Comparison of ENCODE assay signal across 13 mouse cellular contexts in the genomic region with DNA sequence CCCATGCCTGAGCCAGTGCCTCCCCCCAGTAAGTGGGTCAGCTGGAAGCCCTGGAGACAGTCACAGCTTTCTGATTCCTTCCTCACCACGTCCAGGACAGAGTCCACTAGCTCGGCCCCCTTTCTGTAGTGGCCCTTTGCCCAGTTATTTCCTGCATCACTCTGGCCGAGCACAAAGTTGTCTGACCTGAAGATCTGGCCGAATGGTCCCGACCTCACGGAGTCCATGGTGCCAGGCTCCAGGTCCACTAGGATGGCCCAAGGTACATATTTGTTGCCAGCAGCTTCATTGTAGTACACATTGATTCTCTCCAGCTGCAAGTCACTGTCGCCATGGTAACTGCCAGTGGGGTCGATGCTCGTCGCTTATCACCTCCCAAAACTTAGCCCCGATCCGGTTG.
"Had no signal": no experiment of that assay in that cellular context is flagged by ENCODE, and none has a peak within 500 bp of the region (broad histone marks: within the 10 kb centered on the region; RNA-seq: fewer than 3 reads in every experiment).

No protein-coding gene starts in this region.

- H3K9ac ChIP-seq: hindbrain, embryonic 15.5 days; limb, embryonic 15.5 days; liver, embryonic 15.5 days; lung, embryonic 14.5 days; midbrain, embryonic 15.5 days; neural tube, embryonic 12.5 days had no signal

- H3K36me3 ChIP-seq: hindbrain, embryonic 15.5 days; limb, embryonic 15.5 days; liver, embryonic 15.5 days; midbrain, embryonic 15.5 days had no signal

- H3K4me3 ChIP-seq: hindbrain, embryonic 15.5 days; limb, embryonic 15.5 days; liver, embryonic 15.5 days; midbrain, embryonic 15.5 days; neural tube, embryonic 12.5 days had no signal

- DNase-seq: layer of hippocampus, adult 9-11 months; layer of hippocampus, postnatal 36 days; lung, embryonic 14.5 days; lung, postnatal 10 days; lung, postnatal 4 days; right cerebral cortex, postnatal 4 days; spleen, adult 18-20 months; thymus, postnatal 36 days had no signal

- H3K27ac ChIP-seq: hindbrain, embryonic 15.5 days; limb, embryonic 15.5 days; liver, embryonic 15.5 days; midbrain, embryonic 15.5 days; neural tube, embryonic 12.5 days had no signal

- H3K27me3 ChIP-seq: hindbrain, embryonic 15.5 days; limb, embryonic 15.5 days; liver, embryonic 15.5 days; midbrain, embryonic 15.5 days; neural tube, embryonic 12.5 days had no signal
